Mouse (Mus musculus) erythroblast, embryonic 14.5 days (primary cell): ENCODE data around the gene Dcaf1.

Source experiments
- GATA1 ChIP-seq: IDR thresholded peaks from 2 replicates; pipeline ENCODE4 v1.6.1; 2012; ENCODE audit warnings: low read length, inconsistent platforms, mixed read lengths
- TAL1 ChIP-seq: IDR thresholded peaks from 3 replicates; pipeline ENCODE4 v1.6.1; 2012; ENCODE audit warnings: low read length, inconsistent platforms, mixed read lengths

DNA sequence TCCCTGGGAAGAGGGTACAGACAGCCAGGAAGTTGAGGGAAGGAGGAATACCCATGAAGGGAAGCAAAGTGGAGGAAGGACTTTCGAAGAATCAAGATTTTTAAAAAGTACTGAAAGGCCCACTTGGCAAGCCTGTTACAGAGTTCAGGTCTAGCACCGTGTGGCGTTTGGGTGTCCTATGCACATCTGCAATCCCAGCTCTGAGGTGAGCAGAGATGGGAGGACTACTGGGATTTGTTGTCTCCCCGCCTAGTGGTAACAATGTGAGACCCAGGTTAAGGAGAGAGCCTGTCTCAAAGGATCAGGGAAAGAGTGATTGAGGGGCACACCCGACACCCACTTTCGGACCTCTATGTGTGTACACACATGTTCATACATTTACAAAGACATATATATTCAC lies 93.2 kb downstream of the Dcaf1 start:
- no peak for TF ChIP-seq GATA1
- no peak for TF ChIP-seq TAL1
